Mouse (Mus musculus): Measurements from ENCODE around the gene Panx1. TPM values are rescaled to one million over a fixed set of nuclear protein-coding genes. Genes with fewer than 3 reads are reported as not detected.

Gene Panx1
- polyA plus RNA-seq, 1 experiment from 2014 or later = 44.4 TPM

DNA sequence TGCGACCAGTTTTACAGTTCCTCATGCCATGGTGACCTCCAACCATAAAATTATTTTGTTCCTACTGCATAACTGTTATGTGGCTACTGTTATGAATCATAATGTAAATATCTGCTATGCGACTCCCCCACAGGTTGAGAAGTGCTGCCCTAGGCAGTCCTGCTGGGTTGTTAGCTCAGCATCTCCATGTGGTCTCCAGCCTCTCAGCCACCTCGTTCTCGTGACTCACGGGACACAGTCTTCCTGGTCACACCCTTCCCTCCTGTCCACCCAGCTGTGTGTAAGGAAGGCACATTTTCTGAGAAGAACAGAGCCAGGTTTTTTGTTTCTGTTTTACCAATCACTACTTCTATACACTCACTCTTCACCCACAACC, 26.5 kb downstream of the Panx1 start:
- no peak overlapping the region for H3K4me3 ChIP-seq (replicated peaks)
- no peak overlapping the region for H3K4me2 ChIP-seq (replicated peaks)
- WGBS = 65% methylated on average over 5 of the region's 5 CpGs
- H3K9ac ChIP-seq = no peak overlapping the region
- H3K9me3 ChIP-seq = no peaks in the 10 kb centered on the region
- no peaks in the 10 kb centered on the region for H3K4me1 ChIP-seq (replicated peaks)
- H3K27ac ChIP-seq = no peak overlapping the region
- no peaks in the 10 kb centered on the region for H3K36me3 ChIP-seq
- no peak for ATAC-seq
- H3K27me3 ChIP-seq (replicated peaks) = no peaks in the 10 kb centered on the region

GRCm38 (mm10) chr9:15017791-15018755, 27.2 kb downstream of the Panx1 start:
- no peak overlapping the region for H3K27ac ChIP-seq
- WGBS = 80% methylated on average over 18 of the region's 18 CpGs
- no peaks in the 10 kb centered on the region for H3K27me3 ChIP-seq (replicated peaks)
- H3K9me3 ChIP-seq = no peaks in the 10 kb centered on the region
- H3K36me3 ChIP-seq = no peaks in the 10 kb centered on the region
- no peaks in the 10 kb centered on the region for H3K4me1 ChIP-seq (replicated peaks)
- H3K4me3 ChIP-seq (replicated peaks) = no peak overlapping the region
- H3K9ac ChIP-seq = no peak overlapping the region
- no peak for ATAC-seq
- H3K4me2 ChIP-seq (replicated peaks) = no peak overlapping the region

GRCm38 (mm10) chr9:15015223-15015956, 29.9 kb downstream of the Panx1 start:
- Histone ChIP-seq H3K27ac (no peak overlapping the region), H3K9me3 (no peaks in the 10 kb centered on the region), H3K4me3 (replicated peaks) (no peak overlapping the region), H3K4me2 (replicated peaks) (no peak overlapping the region), H3K27me3 (replicated peaks) (no peaks in the 10 kb centered on the region), H3K9ac (no peak overlapping the region), H3K36me3 (no peaks in the 10 kb centered on the region), H3K4me1 (replicated peaks) (no peaks in the 10 kb centered on the region)
- ATAC-seq = peak; percentile 50; the same call in 1 of the 2 replicates
- WGBS = 55% methylated on average over 7 of the region's 7 CpGs

GRCm38 (mm10) chr9:15007566-15007965, 37.7 kb downstream of the Panx1 start:
- no peaks in the 10 kb centered on the region for H3K4me1 ChIP-seq (replicated peaks)
- no peak for ATAC-seq
- no peak overlapping the region for H3K9ac ChIP-seq
- no peak overlapping the region for H3K4me2 ChIP-seq (replicated peaks)
- H3K9me3 ChIP-seq = no peaks in the 10 kb centered on the region
- no peak overlapping the region for H3K4me3 ChIP-seq (replicated peaks)
- H3K27ac ChIP-seq = no peak overlapping the region
- no peaks in the 10 kb centered on the region for H3K27me3 ChIP-seq (replicated peaks)
- H3K36me3 ChIP-seq = no peaks in the 10 kb centered on the region
- 80% methylated on average over 14 of the region's 14 CpGs for WGBS

DNA sequence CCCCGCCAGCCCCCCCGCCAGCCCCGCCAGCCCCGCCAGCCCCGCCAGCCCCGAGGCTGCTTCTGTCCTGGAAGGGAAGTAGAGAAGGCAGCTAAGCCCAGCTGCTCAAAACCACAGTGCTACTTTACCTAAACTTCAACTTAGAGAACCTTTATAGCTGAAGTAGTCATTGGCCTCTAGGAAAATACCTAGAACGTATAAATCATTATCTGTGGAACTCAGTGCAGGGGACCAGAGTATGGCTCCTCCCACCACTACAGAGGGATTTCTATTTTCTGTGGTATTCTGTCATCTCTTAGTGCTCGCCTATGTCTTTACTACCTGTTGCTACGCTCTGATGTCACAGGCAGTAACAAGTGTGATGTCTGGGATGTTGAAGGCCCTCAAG, 41.0 kb downstream of the Panx1 start:
- Histone ChIP-seq H3K36me3 (no peaks in the 10 kb centered on the region), H3K9ac (no peak overlapping the region), H3K4me3 (replicated peaks) (no peak overlapping the region), H3K9me3 (no peaks in the 10 kb centered on the region), H3K27ac (no peak overlapping the region), H3K27me3 (replicated peaks) (no peaks in the 10 kb centered on the region), H3K4me2 (replicated peaks) (no peak overlapping the region), H3K4me1 (replicated peaks) (no peaks in the 10 kb centered on the region)
- ATAC-seq = no peak
- WGBS = 66% methylated on average over 9 of the region's 9 CpGs

DNA sequence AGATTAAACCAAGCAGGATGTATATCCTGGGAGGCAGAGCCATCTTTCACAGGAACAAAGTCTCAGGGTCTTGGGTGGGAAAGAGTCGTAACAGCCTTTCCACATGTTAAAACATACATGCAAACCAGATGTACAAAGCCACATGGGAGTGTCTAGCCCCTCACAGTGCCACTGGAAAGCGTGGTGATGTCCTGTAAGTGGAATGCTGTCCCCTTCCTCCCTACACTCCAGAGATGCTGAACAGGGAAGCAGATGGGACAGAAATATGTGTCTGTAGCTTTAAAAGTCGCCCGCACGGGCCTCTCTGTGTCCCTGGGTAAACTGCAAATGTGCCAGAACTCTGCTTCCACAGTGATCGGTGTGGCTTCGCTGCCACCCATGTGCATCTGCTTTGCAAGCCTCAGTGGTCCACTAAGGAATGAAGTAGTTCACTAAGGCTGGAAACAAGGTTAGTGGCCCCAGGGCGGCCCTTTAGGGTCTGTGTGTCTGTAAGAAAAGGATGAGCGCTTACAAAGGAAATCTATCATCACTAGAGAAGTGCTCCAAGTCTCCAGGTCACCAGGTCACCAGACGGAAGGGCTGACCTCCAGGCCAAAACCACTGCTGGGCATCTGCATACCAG, 41.5 kb downstream of the Panx1 start:
- Histone ChIP-seq H3K27ac (no peak overlapping the region), H3K4me2 (replicated peaks) (no peak overlapping the region), H3K9ac (no peak overlapping the region), H3K36me3 (no peaks in the 10 kb centered on the region), H3K9me3 (no peaks in the 10 kb centered on the region), H3K4me1 (replicated peaks) (no peaks in the 10 kb centered on the region), H3K27me3 (replicated peaks) (no peaks in the 10 kb centered on the region), H3K4me3 (replicated peaks) (no peak overlapping the region)
- 46% methylated on average over 10 of the region's 10 CpGs for WGBS
- no peak for ATAC-seq

GRCm38 (mm10) chr9:15002995-15003613, 42.2 kb downstream of the Panx1 start:
- Histone ChIP-seq H3K4me2 (replicated peaks) (no peak overlapping the region), H3K36me3 (no peaks in the 10 kb centered on the region), H3K9me3 (no peaks in the 10 kb centered on the region), H3K27me3 (replicated peaks) (no peaks in the 10 kb centered on the region), H3K9ac (no peak overlapping the region), H3K4me1 (replicated peaks) (no peaks in the 10 kb centered on the region), H3K27ac (no peak overlapping the region), H3K4me3 (replicated peaks) (no peak overlapping the region)
- 58% methylated on average over 6 of the region's 6 CpGs for WGBS
- no peak for ATAC-seq

DNA sequence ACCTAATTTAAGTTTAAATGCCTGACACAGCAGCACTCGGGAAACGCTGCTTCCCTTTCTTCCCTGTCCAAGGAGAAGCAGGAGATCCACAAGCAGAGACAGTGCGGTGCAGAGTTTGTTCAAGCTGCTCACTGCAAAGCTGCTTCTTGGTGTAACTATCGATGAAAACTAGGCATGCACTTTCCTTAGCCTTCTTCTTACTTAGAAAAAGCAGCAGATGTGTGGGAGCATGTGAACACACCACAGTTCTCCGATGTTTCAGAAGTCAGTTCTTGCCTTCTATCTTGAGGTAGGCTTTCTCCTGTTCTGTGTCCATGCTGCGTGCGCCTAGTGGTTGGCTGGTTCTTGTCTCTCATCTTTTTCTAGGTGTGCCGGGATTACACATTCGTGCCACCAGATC, 46.5 kb downstream of the Panx1 start:
- Histone ChIP-seq H3K4me1 (replicated peaks) (no peaks in the 10 kb centered on the region), H3K9ac (no peak overlapping the region), H3K4me3 (replicated peaks) (no peak overlapping the region), H3K27me3 (replicated peaks) (no peaks in the 10 kb centered on the region), H3K4me2 (replicated peaks) (no peak overlapping the region), H3K27ac (no peak overlapping the region), H3K9me3 (no peaks in the 10 kb centered on the region), H3K36me3 (no peaks in the 10 kb centered on the region)
- 91% methylated on average over 9 of the region's 9 CpGs for WGBS
- ATAC-seq = no peak

- Histone ChIP-seq H3K27ac (no peak overlapping the region), H3K9me3 (no peaks in the 10 kb centered on the region), H3K27me3 (replicated peaks) (no peaks in the 10 kb centered on the region), H3K4me3 (replicated peaks) (no peak overlapping the region), H3K9ac (no peak overlapping the region), H3K4me2 (replicated peaks) (no peak overlapping the region), H3K4me1 (replicated peaks) (no peaks in the 10 kb centered on the region), H3K36me3 (no peaks in the 10 kb centered on the region)
- WGBS = 73% methylated on average over 11 of the region's 11 CpGs
- ATAC-seq = no peak
These were observed 47.8 kb downstream of the Panx1 start for GRCm38 (mm10) chr9:14997271-14998055.

- Histone ChIP-seq H3K27ac (no peak overlapping the region), H3K36me3 (no peaks in the 10 kb centered on the region), H3K4me1 (replicated peaks) (no peaks in the 10 kb centered on the region), H3K9ac (no peak overlapping the region), H3K4me3 (replicated peaks) (no peak overlapping the region), H3K27me3 (replicated peaks) (no peaks in the 10 kb centered on the region), H3K4me2 (replicated peaks) (no peak overlapping the region), H3K9me3 (no peaks in the 10 kb centered on the region)
- 73% methylated on average over 1 of the region's 1 CpGs for WGBS
- ATAC-seq = no peak
These were observed 49.8 kb downstream of the Panx1 start for GRCm38 (mm10) chr9:14995525-14995924.

- Histone ChIP-seq H3K36me3 (no peaks in the 10 kb centered on the region), H3K9ac (no peak overlapping the region), H3K27me3 (replicated peaks) (no peaks in the 10 kb centered on the region), H3K4me1 (replicated peaks) (no peaks in the 10 kb centered on the region), H3K27ac (no peak overlapping the region), H3K9me3 (no peaks in the 10 kb centered on the region), H3K4me2 (replicated peaks) (no peak overlapping the region), H3K4me3 (replicated peaks) (no peak overlapping the region)
- no peak for ATAC-seq
- WGBS = 93% methylated on average over 1 of the region's 1 CpGs
These were observed 56.5 kb downstream of the Panx1 start for GRCm38 (mm10) chr9:14988606-14989293.
